Mouse (Mus musculus): ENCODE data around the gene Anapc15-ps.

DNA sequence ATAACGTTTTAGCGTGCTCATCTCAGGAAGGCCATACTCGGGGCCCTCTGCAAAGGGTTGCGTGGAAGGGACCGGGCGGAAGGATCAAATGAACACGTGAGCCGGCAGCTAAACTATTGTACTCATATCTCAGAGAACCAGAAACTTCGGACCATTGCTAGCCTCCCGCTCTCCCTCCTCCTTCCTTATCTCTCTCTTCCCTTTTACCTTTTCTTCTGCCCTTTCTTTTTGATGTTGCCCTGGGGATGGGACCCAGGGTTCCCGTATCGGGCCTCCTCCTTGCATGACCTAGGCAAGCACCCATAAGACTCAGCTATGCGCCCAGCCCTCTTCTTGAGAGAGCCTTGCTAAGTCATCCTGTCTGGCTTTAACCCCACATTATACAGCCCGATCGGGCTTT, 38.5 kb downstream of the Anapc15-ps start:
- TF ChIP-seq POLR2A (IDR thresholded peaks at IDR 0.05; ENCODE audit: control insufficient read depth, low read depth, low read length) (no peak), CTCF (IDR thresholded peaks at IDR 0.05; ENCODE audit: control insufficient read depth, insufficient read depth, insufficient replicate concordance, low read depth, low read length) (no peak)
